Mouse (Mus musculus) thymus, postnatal 25 days (tissue): ENCODE measurements around the gene Gm10277.

ENCODE experiments used
- DNase-seq: peaks from one replicate; pipeline ENCODE4 v3.0.0; 2022

Gene Gm10277

GRCm38 (mm10) chr11:77795216-77795615, 7.7 kb upstream of the Gm10277 start:
- DNase-seq: no peak

- peak; percentile 99 for DNase-seq
Observed at GRCm38 (mm10) chr11:77793238-77793930, 5.8 kb upstream of the Gm10277 start.

GRCm38 (mm10) chr11:77792566-77792909, 5.0 kb upstream of the Gm10277 start:
- DNase-seq: peak; percentile 28

GRCm38 (mm10) chr11:77791752-77792565, 4.4 kb upstream of the Gm10277 start:
- DNase-seq: peak; percentile 90

GRCm38 (mm10) chr11:77791241-77791727, 3.7 kb upstream of the Gm10277 start:
- peak; percentile 15 for DNase-seq

- DNase-seq: peak; percentile 62
Observed at GRCm38 (mm10) chr11:77790286-77790685, 2.7 kb upstream of the Gm10277 start.

GRCm38 (mm10) chr11:77789512-77789911, 2.0 kb upstream of the Gm10277 start:
- DNase-seq: no peak

- no peak for DNase-seq
Observed at GRCm38 (mm10) chr11:77785768-77786561, 1.6 kb downstream of the Gm10277 start.

- DNase-seq: no peak
Observed at GRCm38 (mm10) chr11:77785396-77785767, 2.2 kb downstream of the Gm10277 start.

- DNase-seq: no peak
Observed at GRCm38 (mm10) chr11:77784894-77785293, 2.7 kb downstream of the Gm10277 start.

GRCm38 (mm10) chr11:77783747-77784646, 3.5 kb downstream of the Gm10277 start:
- DNase-seq: peak; percentile 50

GRCm38 (mm10) chr11:77783211-77783746, 4.3 kb downstream of the Gm10277 start:
- DNase-seq: no peak

- DNase-seq: no peak
Observed at GRCm38 (mm10) chr11:77782104-77782815, 5.3 kb downstream of the Gm10277 start.

GRCm38 (mm10) chr11:77781088-77781487, 6.5 kb downstream of the Gm10277 start:
- DNase-seq: no peak

- no peak for DNase-seq
Observed at GRCm38 (mm10) chr11:77779240-77779639, 8.3 kb downstream of the Gm10277 start.

GRCm38 (mm10) chr11:77777937-77778336, 9.6 kb downstream of the Gm10277 start:
- no peak for DNase-seq

- DNase-seq: no peak
Observed at GRCm38 (mm10) chr11:77777436-77777835, 10.1 kb downstream of the Gm10277 start.

GRCm38 (mm10) chr11:77775701-77776400, 11.7 kb downstream of the Gm10277 start:
- no peak for DNase-seq

GRCm38 (mm10) chr11:77771879-77772713, 15.5 kb downstream of the Gm10277 start:
- DNase-seq: peak; percentile 50

- no peak for DNase-seq
Observed at GRCm38 (mm10) chr11:77770346-77770745, 17.2 kb downstream of the Gm10277 start.
